Mouse (Mus musculus) embryonic facial prominence, embryonic 11.5 days (tissue): ENCODE results near the gene Paxip1. TPM values are rescaled to one million over a fixed set of nuclear protein-coding genes. Genes with fewer than 3 reads are reported as not detected.

Source experiments
- ATAC-seq: fragments of 200-750 bp; cut with Nextera tagmentation; replicated peaks from 2 replicates; pipeline ENCODE4 v1.8.0; 2017; ENCODE audit warnings: low read depth; ENCODE audit not compliant: insufficient number of reproducible peaks, low FRiP score, low TSS enrichment
- DNase-seq: peaks from one replicate; pipeline ENCODE4 v3.0.0-alpha.2; 2015; ENCODE audit warnings: low spot score
- H3K27ac ChIP-seq: fragments of 300-500 bp; sonication (generic); replicated peaks from 2 replicates; pipeline ENCODE4 v1.5.1; 2014; ENCODE audit warnings: mild to moderate bottlenecking, low read depth, low read length, control low read depth
- H3K27me3 ChIP-seq: fragments of 300-500 bp; sonication (generic); 2 replicates; pipeline ENCODE4 v1.6.1; 2014; ENCODE audit warnings: mild to moderate bottlenecking, low read length, moderate library complexity, mixed read lengths; ENCODE audit not compliant: control insufficient read depth, insufficient read depth
- H3K36me3 ChIP-seq: fragments of 300-500 bp; sonication (generic); replicated peaks from 2 replicates; pipeline ENCODE4 v1.6.1; 2014; ENCODE audit warnings: low read depth, mild to moderate bottlenecking, low read length, moderate library complexity, mixed read lengths; ENCODE audit not compliant: control insufficient read depth, insufficient read depth
- H3K4me1 ChIP-seq: fragments of 300-500 bp; sonication (generic); 2 replicates; pipeline ENCODE4 v1.6.1; 2014; ENCODE audit warnings: low read length, mixed read lengths; ENCODE audit not compliant: control insufficient read depth, insufficient read depth
- H3K4me2 ChIP-seq: fragments of 300-500 bp; sonication (generic); 2 replicates; pipeline ENCODE4 v1.6.1; 2014; ENCODE audit warnings: low read depth, mild to moderate bottlenecking, control low read depth, low read length, moderate library complexity
- H3K4me3 ChIP-seq: fragments of 300-500 bp; sonication (generic); 2 replicates; pipeline ENCODE4 v1.5.1; 2014; ENCODE audit warnings: low read depth, low read length, control low read depth
- H3K9ac ChIP-seq: fragments of 300-500 bp; sonication (generic); replicated peaks from 2 replicates; pipeline ENCODE4 v1.6.1; 2014; ENCODE audit warnings: mild to moderate bottlenecking, control low read depth, low read length
- H3K9me3 ChIP-seq: fragments of 300-500 bp; sonication (generic); replicated peaks from 2 replicates; pipeline ENCODE4 v1.6.1; 2016; ENCODE audit warnings: mild to moderate bottlenecking, low read length, inconsistent platforms, mixed read lengths; ENCODE audit not compliant: control insufficient read depth
- WGBS: fragments of 180-500 bp; shearing (Covaris S2); extraction: QIAGEN DNeasy Blood & Tissue Kit; methylation state at CpG from one replicate; pipeline ENCODE4 v1.1.7; 2014; 5-methylcytosine and 5-hydroxymethylcytosine counted together
- polyA plus RNA-seq: library from polyadenylated mRNA; unstranded; fragments of >200 nt; fragmentation: Nextera tagmentation; extraction: Ambion mirVana; gene quantifications from 2 replicates; pipeline ENCODE4 v1.2.1, GENCODE M21; 2014

Paxip1 gene
- polyA plus RNA-seq, 1 experiment from 2014 or later: 43.6 TPM

DNA sequence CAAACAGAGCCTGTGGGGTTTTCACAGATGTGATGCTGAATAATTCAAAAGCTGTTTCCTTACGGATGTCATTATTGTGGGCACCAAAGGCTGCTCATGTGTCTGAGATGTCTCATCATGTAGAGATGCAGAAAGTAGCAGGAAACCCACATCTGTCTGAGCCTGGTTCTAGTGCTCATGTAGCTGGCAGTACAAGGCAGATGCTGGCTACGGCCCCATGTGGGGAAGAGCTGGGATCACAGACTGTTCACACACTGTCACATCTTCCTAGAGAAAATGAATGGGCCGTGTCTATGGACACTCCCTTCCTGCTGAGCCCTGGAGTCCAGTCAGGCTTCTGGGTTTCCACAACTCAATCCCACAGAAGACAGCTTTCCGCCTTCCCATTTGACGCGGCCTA lies 89.0 kb downstream of the Paxip1 start:
- no peaks in the 10 kb centered on the region for H3K36me3 ChIP-seq
- no peak for ATAC-seq
- no peak overlapping the region for H3K9ac ChIP-seq
- H3K27ac ChIP-seq: no peak overlapping the region
- WGBS: 86% methylated on average over 6 of the region's 6 CpGs
- H3K27me3 ChIP-seq: no peaks in the 10 kb centered on the region
- no peaks in the 10 kb centered on the region for H3K9me3 ChIP-seq
- H3K4me1 ChIP-seq: no peaks in the 10 kb centered on the region
- no peak overlapping the region for H3K4me3 ChIP-seq
- H3K4me2 ChIP-seq: no peak overlapping the region
- no peak for DNase-seq

Other genes starting within 250 kb of the Paxip1 start
- gene Htr5a, start 50.5 kb upstream of the Paxip1 start, polyA plus RNA-seq: not detected in 2 replicates